Mouse (Mus musculus) CD4-positive, CD25-positive, alpha-beta regulatory T cell, adult 2 months (primary cell): ENCODE data around the gene Gpr156.

ENCODE experiments used
- DNase-seq: peaks from one replicate; pipeline ENCODE4 v3.0.0-alpha.2; 2012; ENCODE audit warnings: low read depth, low spot score

The Gpr156 gene

DNA sequence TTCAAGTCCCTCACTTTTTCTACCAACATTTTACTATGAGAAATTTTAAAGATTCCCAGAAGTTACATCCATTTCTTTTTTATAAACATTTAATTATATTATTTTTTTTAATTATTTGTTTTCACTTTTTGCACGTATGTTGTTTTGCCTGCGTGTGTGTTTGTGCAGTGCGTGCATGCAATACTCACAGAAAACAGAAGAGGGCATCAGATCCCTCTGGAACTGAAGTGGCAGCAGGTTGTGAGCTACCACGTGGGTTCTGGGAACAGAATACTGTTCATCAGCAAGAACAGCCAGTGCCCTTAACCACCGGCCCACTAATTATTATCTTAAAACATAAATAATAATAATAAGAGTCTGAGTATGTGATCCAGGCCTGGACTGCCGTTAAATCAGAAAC lies 2.7 kb downstream of the Gpr156 start:
- DNase-seq = no peak

DNA sequence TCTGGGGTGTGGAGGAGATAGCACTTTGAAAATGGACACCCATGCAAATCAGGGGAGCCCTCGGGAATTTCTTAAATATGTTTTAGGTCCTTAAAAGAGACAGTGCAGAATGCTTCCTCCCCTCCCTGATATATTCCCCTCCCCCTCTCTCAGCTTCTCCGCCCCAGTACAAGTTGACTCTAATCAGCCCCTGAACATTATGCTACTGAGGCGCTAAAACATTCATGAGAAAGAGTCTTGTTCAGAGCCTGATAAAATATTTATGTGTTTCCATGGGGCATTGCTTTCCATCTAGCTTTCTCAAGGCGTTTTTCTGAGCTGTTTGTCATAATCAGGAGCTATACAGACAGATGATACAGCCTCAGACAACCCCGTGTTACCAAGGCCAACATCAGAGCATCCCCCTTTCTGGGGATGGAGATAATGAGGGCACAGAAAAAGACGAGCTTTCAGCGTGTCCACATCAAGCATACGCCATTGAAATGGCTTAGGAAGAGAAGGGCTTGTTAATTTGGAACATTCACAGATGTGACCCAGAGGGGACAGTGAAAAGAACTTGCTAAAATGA lies 4.6 kb downstream of the Gpr156 start:
- DNase-seq = no peak

DNA sequence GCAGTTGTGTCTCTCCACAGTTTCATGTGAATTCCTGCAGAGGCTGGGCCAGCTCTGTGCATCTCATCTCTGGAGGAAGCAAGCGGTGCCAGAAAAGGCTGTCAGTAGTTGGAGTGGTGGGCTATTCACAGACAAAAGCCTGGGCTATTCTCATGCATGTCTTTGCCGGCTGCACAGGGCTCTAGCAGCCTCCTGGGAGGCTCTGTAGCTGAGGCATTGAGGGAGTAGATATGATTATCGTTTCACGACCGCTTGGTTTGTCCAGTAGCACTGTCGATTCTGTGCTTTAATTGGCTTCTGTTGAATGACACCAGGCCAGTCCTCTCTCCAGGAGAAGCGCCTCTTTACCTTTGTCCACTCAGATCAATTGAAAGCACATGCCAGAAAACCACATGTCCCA lies 9.8 kb downstream of the Gpr156 start:
- DNase-seq = no peak

GRCm38 (mm10) chr16:37927117-37927516 lies 10.8 kb downstream of the Gpr156 start:
- no peak for DNase-seq

- no peak for DNase-seq
Observed at GRCm38 (mm10) chr16:37929006-37929405, 12.7 kb downstream of the Gpr156 start.

DNA sequence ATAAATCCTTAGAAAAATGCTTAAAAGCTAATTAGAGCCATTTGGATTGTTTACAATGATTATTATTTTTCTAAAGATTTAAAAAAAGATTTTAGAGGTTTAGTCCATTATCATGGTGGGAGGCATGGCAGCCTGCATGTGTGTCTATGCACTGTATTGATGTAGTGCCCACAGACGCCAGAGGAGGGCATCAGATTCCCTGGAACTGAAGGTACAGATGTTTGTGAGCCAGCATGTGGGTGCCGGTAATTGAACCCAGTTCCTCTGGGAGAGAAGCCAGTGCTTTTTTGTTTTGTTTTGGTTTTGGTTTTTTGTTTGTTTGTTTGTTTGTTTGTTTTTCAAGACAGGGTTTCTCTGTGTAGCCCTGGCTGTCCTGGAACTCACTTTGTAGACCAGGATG lies 13.3 kb downstream of the Gpr156 start:
- no peak for DNase-seq

- DNase-seq = no peak
Observed at GRCm38 (mm10) chr16:37934932-37935331, 18.6 kb downstream of the Gpr156 start.

- DNase-seq = no peak
Observed at GRCm38 (mm10) chr16:37937276-37937675, 21.0 kb downstream of the Gpr156 start.

DNA sequence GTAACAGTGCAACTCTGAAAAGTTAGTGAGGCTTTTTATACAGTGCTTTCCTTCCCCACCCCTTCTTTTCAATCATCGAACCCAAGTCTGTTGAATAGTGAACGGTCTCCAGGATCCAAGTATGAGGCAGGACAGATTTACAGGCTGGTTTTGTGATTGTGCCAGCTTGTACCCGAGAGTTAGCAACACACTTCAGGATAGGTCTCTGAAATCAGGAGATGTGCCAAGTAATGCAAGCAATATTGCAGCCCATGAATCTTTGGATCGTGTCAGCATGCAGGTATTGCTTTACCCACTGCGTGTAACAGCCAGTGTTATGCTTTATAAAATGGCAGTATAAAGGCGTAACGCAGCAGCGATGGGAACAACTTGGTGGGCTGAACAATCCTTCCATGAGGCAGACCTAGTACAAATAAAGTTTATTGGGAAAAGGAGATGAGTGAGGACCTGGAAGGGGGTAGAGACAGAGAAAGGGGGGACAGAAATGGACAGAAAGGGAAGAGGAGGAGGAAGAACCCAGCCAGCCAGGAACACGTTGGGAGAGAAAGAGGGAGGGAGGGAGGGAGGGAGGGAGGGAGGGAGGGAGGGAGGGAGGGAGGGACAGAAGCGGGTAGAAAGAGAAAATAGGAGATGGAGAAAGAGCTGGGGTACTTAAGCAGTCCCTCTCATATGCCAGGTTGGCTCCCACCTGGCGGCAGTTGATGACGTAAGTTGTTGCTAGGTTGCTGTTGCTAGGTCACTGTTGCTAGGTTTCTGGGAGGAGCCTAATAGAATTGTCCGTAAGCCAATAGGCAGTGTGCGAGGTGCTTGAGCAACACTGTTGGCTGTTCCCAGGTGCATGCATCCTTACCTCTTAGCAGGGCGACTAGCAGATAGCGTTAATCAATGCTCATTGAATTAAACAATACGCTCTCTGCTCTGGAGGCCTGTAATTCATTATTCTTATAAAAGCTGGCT lies 22.1 kb downstream of the Gpr156 start:
- DNase-seq = no peak

DNA sequence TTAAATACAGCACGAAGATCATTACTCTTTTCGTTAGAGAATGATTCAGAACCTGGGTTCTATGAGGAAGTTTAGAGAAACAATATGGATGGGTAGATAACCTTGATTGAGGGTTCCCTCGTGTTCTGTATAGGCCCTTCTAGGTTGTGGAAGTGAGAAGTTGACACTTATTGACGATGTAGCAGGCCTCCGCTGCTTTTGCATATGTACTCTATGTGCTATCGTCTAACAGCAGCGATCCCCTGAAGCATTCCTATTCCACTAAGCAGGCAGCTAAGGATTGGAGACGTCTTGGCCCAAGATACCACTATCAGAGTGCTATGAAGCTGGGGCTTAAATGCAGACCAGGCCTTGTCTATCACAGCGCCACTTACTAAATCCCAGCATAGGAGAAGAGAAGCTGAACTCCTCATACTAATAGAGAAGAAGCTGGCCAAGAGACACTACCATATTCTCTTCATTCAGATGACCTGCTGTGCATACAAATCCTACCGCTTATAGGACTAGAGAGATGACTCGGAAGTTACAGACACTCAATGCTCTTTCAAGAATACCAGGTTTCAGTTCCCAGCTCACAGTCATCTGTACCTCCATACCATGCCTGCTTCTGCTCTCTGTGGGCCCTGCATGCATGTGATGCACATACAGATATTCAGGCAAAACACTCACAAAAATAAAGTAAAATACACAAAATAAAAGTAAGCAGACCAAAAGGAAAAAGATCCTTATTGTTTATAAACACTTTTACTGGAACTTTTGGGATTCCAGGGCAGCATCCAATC lies 23.0 kb downstream of the Gpr156 start:
- no peak for DNase-seq

GRCm38 (mm10) chr16:37940291-37940690 lies 24.0 kb downstream of the Gpr156 start:
- no peak for DNase-seq

DNA sequence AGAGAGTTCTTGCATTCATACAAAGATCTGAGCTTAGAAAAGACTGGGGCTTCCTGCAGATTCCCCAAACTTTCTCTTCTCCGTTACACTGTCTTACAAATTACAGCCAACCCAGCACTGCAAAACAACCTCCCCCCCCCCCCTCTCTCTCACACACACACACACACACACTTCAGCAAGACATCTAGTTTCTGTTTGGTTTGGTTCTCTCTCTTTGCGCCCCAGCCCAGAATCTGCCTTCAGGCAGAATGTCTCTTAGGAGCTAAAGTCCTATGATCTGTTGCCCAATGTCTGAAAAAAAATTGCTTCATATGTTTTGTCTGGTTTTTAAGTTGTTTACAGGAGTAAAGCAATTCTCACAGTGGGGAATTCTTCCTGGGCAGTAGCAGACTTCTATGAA lies 27.4 kb downstream of the Gpr156 start:
- no peak for DNase-seq

GRCm38 (mm10) chr16:37945031-37945796 lies 28.9 kb downstream of the Gpr156 start:
- DNase-seq = no peak

- peak; percentile 64 for DNase-seq
Observed at GRCm38 (mm10) chr16:37947160-37947559, 30.9 kb downstream of the Gpr156 start.

GRCm38 (mm10) chr16:37948365-37948764 lies 32.1 kb downstream of the Gpr156 start:
- DNase-seq = no peak

- no peak for DNase-seq
Observed at GRCm38 (mm10) chr16:37951171-37951570, 34.9 kb downstream of the Gpr156 start.

DNA sequence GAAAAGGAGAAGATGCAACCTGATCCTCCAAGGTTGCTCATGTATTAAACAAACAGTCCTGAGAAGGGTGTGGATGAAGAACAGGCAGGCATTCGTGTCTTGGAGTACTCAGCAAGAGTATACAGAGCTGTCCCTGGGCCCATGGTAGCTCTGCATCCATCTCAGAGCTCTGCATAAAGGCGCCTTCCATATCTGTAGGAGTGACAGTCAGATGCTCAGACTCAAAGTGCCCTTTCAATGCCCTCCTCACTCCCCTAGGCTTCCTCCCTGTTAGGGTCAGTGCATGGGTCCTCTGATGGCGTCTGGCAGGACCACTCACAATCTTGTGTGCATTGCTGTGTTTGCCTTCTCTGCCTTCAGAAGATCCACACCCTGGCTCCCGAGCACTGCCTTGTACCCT lies 36.9 kb downstream of the Gpr156 start:
- no peak for DNase-seq

DNA sequence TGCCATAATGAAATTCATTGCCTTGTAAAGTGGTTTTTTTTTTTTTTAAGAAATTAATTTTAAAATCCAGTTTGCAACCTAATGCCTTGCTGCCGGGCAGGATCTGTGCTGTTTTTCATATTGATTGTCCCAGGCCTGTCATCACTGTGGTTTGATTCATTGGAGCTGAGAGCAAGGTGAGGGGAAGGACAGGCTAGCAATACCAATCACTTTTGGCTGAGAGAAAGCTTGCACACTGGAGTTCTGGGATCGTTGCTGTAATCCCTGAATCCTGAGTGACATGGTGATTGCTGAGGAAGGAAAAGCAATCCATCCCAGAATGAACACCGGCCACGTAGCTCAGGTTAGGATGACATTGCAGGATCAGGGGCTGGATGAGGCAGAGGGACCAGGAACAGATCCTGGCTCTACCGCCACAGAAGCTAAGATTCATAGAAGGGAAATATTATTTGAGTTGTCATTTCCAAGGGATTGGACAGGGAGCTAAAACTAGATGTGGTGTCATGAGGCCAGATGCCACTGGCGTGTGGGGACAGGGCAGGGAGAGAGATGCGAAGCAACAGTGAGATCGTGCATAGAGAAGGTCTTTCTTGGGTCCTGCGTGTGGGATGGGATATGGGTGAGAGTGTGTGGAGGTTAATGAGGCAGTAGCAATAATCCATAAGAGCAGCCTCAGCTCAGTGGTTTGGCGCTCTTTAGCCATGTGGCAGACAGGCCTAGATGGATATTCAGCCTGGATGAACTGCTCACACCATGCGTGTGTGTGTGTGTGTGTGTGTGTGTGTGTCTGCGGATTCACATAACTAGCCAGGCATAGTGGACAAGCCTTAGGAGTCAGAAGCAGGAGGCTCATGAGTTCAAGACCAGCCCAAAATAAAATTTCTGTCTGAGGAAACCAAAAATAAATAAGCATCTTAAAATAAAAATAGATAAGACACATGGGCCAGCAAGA lies 38.0 kb downstream of the Gpr156 start:
- DNase-seq = no peak

- DNase-seq = no peak
Observed at GRCm38 (mm10) chr16:37955336-37955917, 39.1 kb downstream of the Gpr156 start.

DNA sequence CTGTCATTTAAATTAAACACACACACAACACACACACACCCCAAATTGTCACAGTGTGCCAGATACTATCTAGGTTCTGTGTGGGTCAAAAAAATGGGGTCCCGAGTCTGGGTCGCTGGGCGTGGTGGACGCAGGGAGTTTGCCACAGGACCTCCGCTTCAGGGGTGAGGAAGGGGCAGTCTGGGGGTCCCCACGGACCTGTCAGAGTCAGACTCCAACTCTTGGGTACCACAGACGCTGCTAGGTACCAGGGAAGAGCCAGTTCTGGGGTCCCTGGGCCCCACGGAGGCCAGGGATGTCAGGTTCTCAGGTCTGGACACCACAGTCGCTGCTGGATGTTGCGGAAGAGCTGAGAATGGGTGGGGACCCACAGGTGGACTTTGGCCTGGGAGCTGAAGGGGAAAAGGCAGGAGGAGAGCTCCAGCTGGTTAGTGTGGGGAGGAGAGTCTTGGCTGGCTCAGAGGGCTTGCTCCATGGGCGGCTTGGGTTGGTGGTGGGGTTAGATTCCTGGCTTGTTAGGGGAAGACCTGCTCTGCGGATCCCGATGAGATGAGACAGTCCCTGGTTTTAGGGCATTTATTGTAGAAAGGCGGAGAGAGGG lies 39.9 kb downstream of the Gpr156 start:
- DNase-seq = no peak
